Mouse (Mus musculus) ES-E14 (cell line): Measurements from ENCODE around the gene Zfhx3.

Experiments used
- CHD2 ChIP-seq: IDR thresholded peaks from 2 replicates; pipeline ENCODE4 v1.6.1; 2014; ENCODE audit warnings: mild to moderate bottlenecking, low read depth, low read length, inconsistent platforms
- ZNF384 ChIP-seq: IDR thresholded peaks from 2 replicates; pipeline ENCODE4 v1.6.1; 2012; ENCODE audit warnings: low read depth, low read length, inconsistent platforms

GRCm38 (mm10) chr8:108440476-108440875 lies 498.0 kb downstream of the Zfhx3 start:
- TF ChIP-seq CHD2 = no peak
- no peak for TF ChIP-seq ZNF384
